Mouse (Mus musculus): ENCODE results near the gene Thrsp. TPM values are rescaled to one million over a fixed set of nuclear protein-coding genes. Genes with fewer than 3 reads are reported as not detected.

The Thrsp gene
- polyA plus RNA-seq, 1 experiment from 2014 or later = 0.41 TPM

DNA sequence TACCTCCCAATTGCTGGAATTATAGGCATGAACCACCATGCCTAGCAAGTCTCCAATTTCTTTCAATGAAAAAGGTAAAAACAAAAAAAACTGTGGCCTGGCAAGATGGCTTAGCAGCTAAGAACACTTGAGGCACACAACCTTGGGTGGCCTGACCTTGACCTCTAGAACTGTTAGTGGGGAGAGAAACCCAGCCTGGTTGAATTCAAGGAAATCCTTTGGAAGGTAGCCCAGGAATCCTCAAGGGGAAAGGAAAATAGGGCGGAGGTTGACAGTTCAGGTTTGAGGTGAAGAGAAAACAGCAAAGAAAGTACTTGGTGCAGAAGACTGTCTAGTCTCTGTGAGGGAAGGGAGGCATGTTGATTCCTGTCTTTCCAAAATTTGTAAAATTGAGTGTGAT is 3.1 kb downstream of the Thrsp start:
- H3K27me3 ChIP-seq (replicated peaks; ENCODE audit: control insufficient read depth, insufficient read depth, low read length) = no peaks in the 10 kb centered on the region
- no peak for ATAC-seq (replicated peaks; ENCODE audit: low FRiP score, low TSS enrichment, low read depth)
- H3K36me3 ChIP-seq (ENCODE audit: control insufficient read depth, insufficient read depth, low read length) = peaks cover 13% of the 10 kb centered on the region
- no peak overlapping the region for H3K4me2 ChIP-seq (ENCODE audit: low read length)
- no peak overlapping the region for H3K27ac ChIP-seq (ENCODE audit: low read depth)
- 0 out of 2 replicates have a peak, but pooled peaks cover 3% of the 10 kb centered on the region for H3K9me3 ChIP-seq (ENCODE audit: control insufficient read depth, low read length)
- H3K4me1 ChIP-seq (replicated peaks; ENCODE audit: control insufficient read depth, insufficient read depth, low read length) = no peaks in the 10 kb centered on the region
- H3K4me3 ChIP-seq (ENCODE audit: low read depth, low read length) = no peak overlapping the region
- WGBS = 71% methylated on average over 1 of the region's 1 CpGs
- DNase-seq (ENCODE audit: low spot score) = no peak
- no peak overlapping the region for H3K9ac ChIP-seq (ENCODE audit: low read length)

DNA sequence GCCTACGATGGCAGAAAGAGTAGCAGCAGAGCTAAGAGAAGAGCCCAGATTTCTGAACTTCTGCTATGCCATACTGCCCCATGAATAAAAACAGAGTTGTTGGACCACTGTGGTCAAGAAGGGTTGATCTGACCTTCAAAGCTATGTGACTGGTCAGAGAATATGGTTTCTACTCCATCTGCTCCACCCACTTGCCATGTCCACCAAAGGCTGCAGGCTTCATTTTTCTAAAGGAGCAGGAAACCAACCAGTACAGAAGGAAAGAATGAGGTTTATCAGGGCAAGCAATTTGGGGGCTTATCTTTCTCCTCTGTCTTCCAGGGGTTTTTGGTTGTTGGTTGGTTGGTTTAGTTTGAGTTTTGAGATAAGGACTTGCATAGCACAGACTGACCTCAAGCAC is 3.5 kb downstream of the Thrsp start:
- 88% methylated on average over 1 of the region's 1 CpGs for WGBS
- H3K36me3 ChIP-seq (ENCODE audit: control insufficient read depth, insufficient read depth, low read length) = peaks cover 17% of the 10 kb centered on the region
- H3K4me2 ChIP-seq (ENCODE audit: low read length) = no peak overlapping the region
- no peaks in the 10 kb centered on the region for H3K27me3 ChIP-seq (replicated peaks; ENCODE audit: control insufficient read depth, insufficient read depth, low read length)
- 0 out of 2 replicates have a peak, but pooled peaks cover 3% of the 10 kb centered on the region for H3K9me3 ChIP-seq (ENCODE audit: control insufficient read depth, low read length)
- H3K4me1 ChIP-seq (replicated peaks; ENCODE audit: control insufficient read depth, insufficient read depth, low read length) = no peaks in the 10 kb centered on the region
- H3K4me3 ChIP-seq (ENCODE audit: low read depth, low read length) = no peak overlapping the region
- H3K27ac ChIP-seq (ENCODE audit: low read depth) = no peak overlapping the region
- ATAC-seq (replicated peaks; ENCODE audit: low FRiP score, low TSS enrichment, low read depth) (no peak), DNase-seq (ENCODE audit: low spot score) (no peak)
- no peak overlapping the region for H3K9ac ChIP-seq (ENCODE audit: low read length)

DNA sequence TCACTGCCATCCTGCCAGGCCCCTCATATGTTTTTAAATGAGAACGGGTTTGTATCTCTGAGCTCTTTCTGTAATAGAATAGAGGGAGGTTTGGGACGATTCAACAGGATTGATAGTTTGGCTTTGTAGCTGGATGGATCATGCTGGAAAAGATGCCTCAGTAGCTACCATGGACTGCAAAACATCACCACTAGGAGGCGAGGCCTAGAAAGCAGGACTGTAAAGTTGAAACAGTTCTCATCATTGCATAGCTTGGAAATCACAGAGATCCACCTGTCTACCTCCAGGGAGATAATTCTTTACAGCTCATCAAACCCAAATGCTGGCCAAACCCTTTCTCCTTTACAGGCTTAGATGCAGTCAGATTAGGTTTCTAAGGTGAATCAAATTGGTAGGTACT is 6.0 kb downstream of the Thrsp start:
- Histone ChIP-seq H3K4me1 (replicated peaks; ENCODE audit: control insufficient read depth, insufficient read depth, low read length) (no peaks in the 10 kb centered on the region), H3K36me3 (ENCODE audit: control insufficient read depth, insufficient read depth, low read length) (peaks cover 30% of the 10 kb centered on the region), H3K4me2 (ENCODE audit: low read length) (no peak overlapping the region), H3K27me3 (replicated peaks; ENCODE audit: control insufficient read depth, insufficient read depth, low read length) (no peaks in the 10 kb centered on the region), H3K9ac (ENCODE audit: low read length) (no peak overlapping the region), H3K27ac (ENCODE audit: low read depth) (no peak overlapping the region), H3K9me3 (ENCODE audit: control insufficient read depth, low read length) (0 out of 2 replicates have a peak, but pooled peaks cover 3% of the 10 kb centered on the region), H3K4me3 (ENCODE audit: low read depth, low read length) (no peak overlapping the region)
- 82% methylated on average over 3 of the region's 3 CpGs for WGBS
- DNase-seq (ENCODE audit: low spot score) (no peak), ATAC-seq (replicated peaks; ENCODE audit: low FRiP score, low TSS enrichment, low read depth) (no peak)

DNA sequence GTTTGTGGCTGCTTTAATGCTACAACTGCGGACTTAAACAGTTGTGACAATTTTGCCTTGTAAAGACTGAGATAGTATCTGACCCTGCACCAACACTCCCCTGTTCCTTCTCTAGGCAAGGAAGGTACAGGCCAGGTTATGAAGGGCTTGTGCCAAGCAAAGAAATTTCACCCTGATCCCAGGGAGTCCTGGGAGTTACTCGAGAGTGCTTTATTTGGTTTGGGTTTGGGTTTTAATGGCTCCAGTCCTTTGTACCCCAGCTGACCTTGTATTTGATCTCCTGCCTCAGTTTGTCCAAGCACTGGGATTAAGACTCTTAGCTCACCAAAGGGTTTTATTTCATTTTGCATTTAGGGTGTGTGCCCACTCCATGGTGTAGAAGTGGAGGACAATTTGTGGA is 6.4 kb downstream of the Thrsp start:
- Histone ChIP-seq H3K27ac (ENCODE audit: low read depth) (no peak overlapping the region), H3K4me3 (ENCODE audit: low read depth, low read length) (no peak overlapping the region), H3K4me1 (replicated peaks; ENCODE audit: control insufficient read depth, insufficient read depth, low read length) (no peaks in the 10 kb centered on the region), H3K9me3 (ENCODE audit: control insufficient read depth, low read length) (0 out of 2 replicates have a peak, but pooled peaks cover 3% of the 10 kb centered on the region), H3K4me2 (ENCODE audit: low read length) (no peak overlapping the region), H3K27me3 (replicated peaks; ENCODE audit: control insufficient read depth, insufficient read depth, low read length) (no peaks in the 10 kb centered on the region), H3K9ac (ENCODE audit: low read length) (no peak overlapping the region), H3K36me3 (ENCODE audit: control insufficient read depth, insufficient read depth, low read length) (peaks cover 30% of the 10 kb centered on the region)
- ATAC-seq (replicated peaks; ENCODE audit: low FRiP score, low TSS enrichment, low read depth) = no peak
- WGBS = 93% methylated on average over 2 of the region's 2 CpGs
- DNase-seq (ENCODE audit: low spot score) = no peak

DNA sequence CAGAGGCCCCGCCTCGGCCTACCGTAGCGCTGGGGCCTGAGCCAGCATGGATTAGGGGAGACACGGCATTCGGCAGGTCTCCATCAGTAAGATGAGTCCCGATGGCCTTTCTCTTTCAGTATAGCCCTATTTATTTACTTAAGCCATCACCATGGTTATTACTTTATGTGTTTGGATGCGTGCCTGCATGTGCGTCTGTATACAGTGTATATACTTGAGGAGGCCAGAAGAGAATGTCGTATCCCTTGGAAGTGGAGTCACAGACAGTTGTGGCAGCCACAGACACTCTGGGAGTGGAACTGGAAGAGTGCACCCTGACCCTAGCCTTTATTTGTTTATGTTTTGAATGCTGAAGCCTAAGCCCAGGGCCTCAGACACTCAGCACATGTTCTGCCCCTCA is 10.4 kb downstream of the Thrsp start:
- H3K4me3 ChIP-seq (ENCODE audit: low read depth, low read length) = no peak overlapping the region
- WGBS = 77% methylated on average over 10 of the region's 10 CpGs
- ATAC-seq (replicated peaks; ENCODE audit: low FRiP score, low TSS enrichment, low read depth) (no peak; the same call in 1 of the 2 replicates), DNase-seq (ENCODE audit: low spot score) (no peak)
- H3K4me1 ChIP-seq (replicated peaks; ENCODE audit: control insufficient read depth, insufficient read depth, low read length) = no peaks in the 10 kb centered on the region
- no peak overlapping the region for H3K4me2 ChIP-seq (ENCODE audit: low read length)
- H3K9ac ChIP-seq (ENCODE audit: low read length) = no peak overlapping the region
- no peak overlapping the region for H3K27ac ChIP-seq (ENCODE audit: low read depth)
- H3K27me3 ChIP-seq (replicated peaks; ENCODE audit: control insufficient read depth, insufficient read depth, low read length) = no peaks in the 10 kb centered on the region
- H3K9me3 ChIP-seq (ENCODE audit: control insufficient read depth, low read length) = 0 out of 2 replicates have a peak, but pooled peaks cover 3% of the 10 kb centered on the region
- H3K36me3 ChIP-seq (ENCODE audit: control insufficient read depth, insufficient read depth, low read length) = peaks cover 30% of the 10 kb centered on the region

DNA sequence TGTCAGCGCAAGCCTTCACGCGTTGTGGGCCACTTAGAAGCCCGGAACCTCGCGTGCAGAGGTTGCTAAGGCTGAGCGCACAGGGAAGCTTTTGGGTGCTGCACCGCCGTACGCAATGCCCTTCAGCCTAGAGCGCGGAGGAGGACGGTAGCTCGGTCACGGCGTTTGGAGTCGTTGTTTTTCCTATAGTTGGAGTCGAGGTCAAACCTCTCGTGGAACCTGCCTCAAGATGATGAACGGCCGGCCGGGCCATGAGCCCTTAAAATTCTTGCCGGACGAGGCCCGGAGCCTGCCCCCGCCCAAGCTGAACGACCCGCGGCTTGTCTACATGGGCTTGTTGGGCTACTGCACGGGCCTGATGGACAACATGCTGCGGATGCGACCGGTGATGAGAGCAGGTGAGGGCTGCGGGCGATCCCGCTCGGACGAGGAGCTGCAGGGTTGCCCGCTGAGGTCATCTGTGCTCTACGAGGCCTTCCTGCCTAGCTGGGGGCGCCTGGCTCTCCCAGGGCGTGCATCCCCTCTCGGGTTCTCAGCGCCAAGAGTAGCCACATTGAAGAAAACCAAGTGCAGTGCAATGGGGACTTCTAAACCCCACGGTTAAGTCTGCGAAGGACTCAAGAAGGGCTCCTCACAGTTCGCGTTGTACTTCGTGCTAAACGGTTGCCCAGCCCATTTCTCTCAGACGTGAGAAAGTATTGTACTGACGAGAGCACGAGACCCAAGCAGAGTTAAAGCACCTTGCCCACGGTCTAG is 17.4 kb downstream of the Thrsp start, which contains the start of gene Ndufc2:
TSS of gene Ndufc2 (plus strand) at position 44 of the 756 bp plus-strand sequence.
- DNase-seq (ENCODE audit: low spot score) (peak; percentile 94), ATAC-seq (replicated peaks; ENCODE audit: low FRiP score, low TSS enrichment, low read depth) (peak; percentile 92)
- peak within 1 kb of the TSS; percentile 95 for H3K9ac ChIP-seq (ENCODE audit: low read length)
- peak within 1 kb of the TSS; percentile 68 for H3K4me2 ChIP-seq (ENCODE audit: low read length)
- H3K4me3 ChIP-seq (ENCODE audit: low read depth, low read length) = peak within 1 kb of the TSS; percentile 92
- no peaks in the 10 kb centered on the region for H3K9me3 ChIP-seq (ENCODE audit: control insufficient read depth, low read length)
- peaks cover 9% of the 10 kb centered on the region for H3K4me1 ChIP-seq (replicated peaks; ENCODE audit: control insufficient read depth, insufficient read depth, low read length)
- no peaks in the 10 kb centered on the region for H3K27me3 ChIP-seq (replicated peaks; ENCODE audit: control insufficient read depth, insufficient read depth, low read length)
- under 1% methylated on average over 54 of the region's 54 CpGs for WGBS
- peak within 1 kb of the TSS; percentile 84 for H3K27ac ChIP-seq (ENCODE audit: low read depth)
- H3K36me3 ChIP-seq (ENCODE audit: control insufficient read depth, insufficient read depth, low read length) = no peaks in the 10 kb centered on the region

DNA sequence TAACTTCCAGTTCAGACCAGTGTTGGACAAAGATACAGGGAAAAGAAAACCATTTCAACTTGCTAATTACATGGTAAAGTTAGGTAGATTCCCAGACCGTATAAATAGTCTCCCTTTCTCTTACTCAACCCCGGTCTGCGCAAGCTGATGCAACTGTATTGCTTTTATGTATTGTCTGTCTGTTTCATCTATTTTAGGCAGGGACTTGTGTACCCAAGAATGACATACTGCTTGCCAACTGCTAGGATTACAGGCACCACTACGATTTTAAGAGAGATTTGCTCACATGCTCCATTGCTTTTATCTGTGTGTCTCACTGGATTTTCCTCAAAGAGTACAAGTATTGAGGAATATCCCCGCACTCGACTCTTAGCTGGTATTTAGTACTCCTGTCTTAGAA is 18.6 kb downstream of the Thrsp start:
- ATAC-seq (replicated peaks; ENCODE audit: low FRiP score, low TSS enrichment, low read depth) (no peak), DNase-seq (ENCODE audit: low spot score) (no peak)
- no peaks in the 10 kb centered on the region for H3K27me3 ChIP-seq (replicated peaks; ENCODE audit: control insufficient read depth, insufficient read depth, low read length)
- H3K4me1 ChIP-seq (replicated peaks; ENCODE audit: control insufficient read depth, insufficient read depth, low read length) = peaks cover 9% of the 10 kb centered on the region
- H3K36me3 ChIP-seq (ENCODE audit: control insufficient read depth, insufficient read depth, low read length) = no peaks in the 10 kb centered on the region
- H3K27ac ChIP-seq (ENCODE audit: low read depth) = no peak overlapping the region
- no peak overlapping the region for H3K9ac ChIP-seq (ENCODE audit: low read length)
- 92% methylated on average over 6 of the region's 6 CpGs for WGBS
- H3K4me3 ChIP-seq (ENCODE audit: low read depth, low read length) = no peak overlapping the region
- H3K4me2 ChIP-seq (ENCODE audit: low read length) = no peak overlapping the region
- no peaks in the 10 kb centered on the region for H3K9me3 ChIP-seq (ENCODE audit: control insufficient read depth, low read length)

DNA sequence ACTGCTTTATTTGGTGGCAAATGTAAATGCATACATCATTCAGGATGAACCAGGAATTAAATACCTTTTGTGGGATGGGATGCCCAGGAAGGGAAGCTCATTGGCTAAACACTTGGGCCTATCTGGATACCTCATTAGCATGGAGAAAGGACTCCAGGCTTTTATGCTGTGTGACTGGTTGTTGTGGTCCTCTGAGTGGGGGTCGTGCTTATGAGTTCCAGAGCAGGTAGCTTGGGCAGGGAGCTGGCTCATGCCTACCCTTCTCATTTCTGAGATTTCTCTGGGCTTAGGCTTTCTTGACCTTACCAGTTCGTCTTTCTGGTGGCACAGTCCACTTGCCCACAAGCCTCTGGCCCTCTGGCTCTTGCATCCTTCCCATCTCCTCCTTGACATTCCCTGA is 23.2 kb downstream of the Thrsp start:
- Histone ChIP-seq H3K4me3 (ENCODE audit: low read depth, low read length) (no peak overlapping the region), H3K9ac (ENCODE audit: low read length) (no peak overlapping the region), H3K27ac (ENCODE audit: low read depth) (no peak overlapping the region), H3K36me3 (ENCODE audit: control insufficient read depth, insufficient read depth, low read length) (peaks cover 33% of the 10 kb centered on the region), H3K4me1 (replicated peaks; ENCODE audit: control insufficient read depth, insufficient read depth, low read length) (no peaks in the 10 kb centered on the region), H3K4me2 (ENCODE audit: low read length) (no peak overlapping the region), H3K9me3 (ENCODE audit: control insufficient read depth, low read length) (no peaks in the 10 kb centered on the region), H3K27me3 (replicated peaks; ENCODE audit: control insufficient read depth, insufficient read depth, low read length) (no peaks in the 10 kb centered on the region)
- ATAC-seq (replicated peaks; ENCODE audit: low FRiP score, low TSS enrichment, low read depth) (no peak), DNase-seq (ENCODE audit: low spot score) (no peak)
- 61% methylated on average over 2 of the region's 2 CpGs for WGBS

DNA sequence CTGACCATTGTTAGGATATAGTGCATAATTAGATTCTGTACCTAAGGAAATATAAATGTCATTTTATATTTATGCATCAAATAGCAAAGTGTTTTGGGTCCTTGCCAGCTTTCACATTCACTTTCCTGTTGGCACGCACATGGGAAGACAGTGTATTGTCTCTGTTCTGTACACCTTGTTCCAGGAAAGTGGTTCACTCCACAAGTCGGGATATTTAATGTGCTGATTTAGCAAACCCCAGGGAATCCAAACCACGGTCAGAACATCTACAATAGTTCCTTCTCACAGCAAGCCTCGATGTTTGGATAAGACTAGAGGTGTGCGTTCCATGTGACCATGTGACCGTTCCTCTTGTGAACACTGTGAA is 25.5 kb downstream of the Thrsp start:
- H3K36me3 ChIP-seq (ENCODE audit: control insufficient read depth, insufficient read depth, low read length) = peaks cover 56% of the 10 kb centered on the region
- DNase-seq (ENCODE audit: low spot score) (no peak), ATAC-seq (replicated peaks; ENCODE audit: low FRiP score, low TSS enrichment, low read depth) (no peak)
- H3K4me3 ChIP-seq (ENCODE audit: low read depth, low read length) = no peak overlapping the region
- no peaks in the 10 kb centered on the region for H3K9me3 ChIP-seq (ENCODE audit: control insufficient read depth, low read length)
- 87% methylated on average over 6 of the region's 6 CpGs for WGBS
- no peaks in the 10 kb centered on the region for H3K4me1 ChIP-seq (replicated peaks; ENCODE audit: control insufficient read depth, insufficient read depth, low read length)
- H3K27me3 ChIP-seq (replicated peaks; ENCODE audit: control insufficient read depth, insufficient read depth, low read length) = no peaks in the 10 kb centered on the region
- no peak overlapping the region for H3K27ac ChIP-seq (ENCODE audit: low read depth)
- H3K4me2 ChIP-seq (ENCODE audit: low read length) = no peak overlapping the region
- no peak overlapping the region for H3K9ac ChIP-seq (ENCODE audit: low read length)
